Mouse (Mus musculus) ES-E14 (cell line): ENCODE measurements at regions not wholly inside any gene's neighbourhood (a gene's known extent, or its start where the extent isn't known, plus 50 kb on each side); places are given as distances from the start of the nearest gene placed in this dataset.

Experiments used
- DNase-seq: peaks from one replicate; pipeline ENCODE4 v3.0.0-alpha.2; 2013; ENCODE audit warnings: low read depth, low spot score
- H3K27ac ChIP-seq: 2 replicates; pipeline ENCODE4 v1.5.1; 2012; ENCODE audit warnings: low read depth, mild to moderate bottlenecking, low read length, moderate library complexity, mixed read lengths; ENCODE audit not compliant: poor library complexity, insufficient read depth, severe bottlenecking
- H3K36me3 ChIP-seq: 2 replicates; pipeline ENCODE4 v1.6.1; 2012; ENCODE audit warnings: mild to moderate bottlenecking, low read length, moderate library complexity, mixed read lengths; ENCODE audit not compliant: control insufficient read depth, poor library complexity, insufficient read depth, severe bottlenecking
- H3K4me1 ChIP-seq, 2 experiments: fragments of 150-350 bp in 1 of 2; sonication (generic) in 1 of 2; 2 replicates each; pipeline ENCODE4 v1.6.1; 2012; ENCODE audit warnings: low read length in 2 of 2, mild to moderate bottlenecking in 1 of 2, mixed read lengths in 1 of 2; ENCODE audit not compliant: control insufficient read depth in 2 of 2, insufficient read depth in 2 of 2, poor library complexity in 1 of 2
- H3K4me3 ChIP-seq, 2 experiments: fragments of 150-350 bp in 1 of 2; sonication (generic) in 1 of 2; 2 replicates each; pipeline ENCODE4 v1.5.1; 2012; ENCODE audit warnings: low read length in 2 of 2, low read depth in 1 of 2, mild to moderate bottlenecking in 1 of 2, mixed read lengths in 1 of 2; ENCODE audit not compliant: insufficient read depth in 1 of 2, poor library complexity in 1 of 2, severe bottlenecking in 1 of 2
- H3K9ac ChIP-seq: 2 replicates; pipeline ENCODE4 v1.6.1; 2012; ENCODE audit warnings: low read depth, mild to moderate bottlenecking, low read length, mixed read lengths; ENCODE audit not compliant: poor library complexity, insufficient read depth, severe bottlenecking
- H3K9me3 ChIP-seq: fragments of 150-350 bp; sonication (generic); 2 replicates; pipeline ENCODE4 v1.6.1; 2012; ENCODE audit warnings: low read depth, mild to moderate bottlenecking, low read length; ENCODE audit not compliant: control insufficient read depth, insufficient read depth
- CHD2 ChIP-seq: IDR thresholded peaks from 2 replicates; pipeline ENCODE4 v1.6.1; 2014; ENCODE audit warnings: mild to moderate bottlenecking, low read depth, low read length, inconsistent platforms
- HCFC1 ChIP-seq: IDR thresholded peaks from 2 replicates; pipeline ENCODE4 v1.6.1; 2012; ENCODE audit warnings: low read length, inconsistent platforms, borderline replicate concordance; ENCODE audit not compliant: insufficient read depth
- MAFK ChIP-seq: IDR thresholded peaks from 2 replicates; pipeline ENCODE4 v1.6.1; 2014; ENCODE audit warnings: mild to moderate bottlenecking, low read depth, low read length, inconsistent platforms; ENCODE audit not compliant: insufficient read depth
- ZC3H11A ChIP-seq: IDR thresholded peaks from 2 replicates; pipeline ENCODE4 v1.6.1; 2012; ENCODE audit warnings: low read depth, mild to moderate bottlenecking, inconsistent platforms, low read length, borderline replicate concordance
- ZNF384 ChIP-seq: IDR thresholded peaks from 2 replicates; pipeline ENCODE4 v1.6.1; 2012; ENCODE audit warnings: low read depth, low read length, inconsistent platforms
- in situ Hi-C, 2 experiments: fragments of 600-800 bp; cut with MboI; formaldehyde crosslinking; loops; one replicate each; pipeline ENCODE4 v1.15.1; 2025; ENCODE audit warnings: low sequenced_read_pairs in 2 of 2, inconsistent platforms in 1 of 2; ENCODE audit not compliant: unreplicated experiment in 2 of 2

GRCm38 (mm10) chr2:135577228-135577627, 81.6 kb upstream of the Plcb4 start:
- no peak for DNase-seq
- in situ Hi-C loops, result no loop called here
- Histone ChIP-seq H3K27ac (no peak overlapping the region), H3K4me3 (no peak overlapping the region), H3K9ac (no peak overlapping the region), H3K4me1 (no peaks in the 10 kb centered on the region), H3K36me3 (no peaks in the 10 kb centered on the region), H3K9me3 (no peaks in the 10 kb centered on the region)
- TF ChIP-seq MAFK (no peak), ZNF384 (no peak), HCFC1 (no peak), ZC3H11A (no peak), CHD2 (no peak)

GRCm38 (mm10) chr2:135578135-135578534, 80.7 kb upstream of the Plcb4 start:
- H3K4me1 ChIP-seq, result no peaks in the 10 kb centered on the region
- no peaks in the 10 kb centered on the region for H3K36me3 ChIP-seq
- no peak overlapping the region for H3K4me3 ChIP-seq
- DNase-seq, result no peak
- H3K9me3 ChIP-seq, result no peaks in the 10 kb centered on the region
- H3K27ac ChIP-seq, result no peak overlapping the region
- TF ChIP-seq MAFK, result no peak
- TF ChIP-seq ZNF384, result no peak
- TF ChIP-seq HCFC1, result no peak
- TF ChIP-seq ZC3H11A, result no peak
- no peak for TF ChIP-seq CHD2
- H3K9ac ChIP-seq, result no peak overlapping the region
- in situ Hi-C loops, result no loop called here

GRCm38 (mm10) chr2:135579514-135579913, 79.3 kb upstream of the Plcb4 start:
- TF ChIP-seq ZNF384 (no peak), HCFC1 (no peak), MAFK (no peak), ZC3H11A (no peak), CHD2 (no peak)
- Histone ChIP-seq H3K4me1 (no peaks in the 10 kb centered on the region), H3K36me3 (no peaks in the 10 kb centered on the region), H3K9ac (no peak overlapping the region), H3K27ac (no peak overlapping the region), H3K9me3 (no peaks in the 10 kb centered on the region), H3K4me3 (no peak overlapping the region)
- no peak for DNase-seq
- in situ Hi-C loops, result no loop called here

- DNase-seq, result no peak
- in situ Hi-C loops, result no loop called here
- no peaks in the 10 kb centered on the region for H3K9me3 ChIP-seq
- H3K9ac ChIP-seq, result no peak overlapping the region
- H3K4me1 ChIP-seq, result no peaks in the 10 kb centered on the region
- TF ChIP-seq MAFK, result no peak
- TF ChIP-seq ZC3H11A, result no peak
- TF ChIP-seq HCFC1, result no peak
- TF ChIP-seq ZNF384, result no peak
- no peak for TF ChIP-seq CHD2
- H3K4me3 ChIP-seq, result no peak overlapping the region
- H3K36me3 ChIP-seq, result no peaks in the 10 kb centered on the region
- no peak overlapping the region for H3K27ac ChIP-seq
Measured at GRCm38 (mm10) chr2:135580051-135580450, 78.8 kb upstream of the Plcb4 start.

GRCm38 (mm10) chr2:135582341-135582740, 76.5 kb upstream of the Plcb4 start:
- no peak overlapping the region for H3K27ac ChIP-seq
- no peaks in the 10 kb centered on the region for H3K4me1 ChIP-seq
- H3K9ac ChIP-seq, result no peak overlapping the region
- TF ChIP-seq MAFK, result no peak
- no peak for TF ChIP-seq HCFC1
- TF ChIP-seq CHD2, result no peak
- TF ChIP-seq ZNF384, result no peak
- no peak for TF ChIP-seq ZC3H11A
- H3K9me3 ChIP-seq, result no peaks in the 10 kb centered on the region
- in situ Hi-C loops, result no loop called here
- H3K4me3 ChIP-seq, result no peak overlapping the region
- no peak for DNase-seq
- no peaks in the 10 kb centered on the region for H3K36me3 ChIP-seq
